Mouse (Mus musculus) cerebellum, postnatal 36 days (tissue): ENCODE data around the gene Chst7.

ENCODE experiments used
- DNase-seq, 2 experiments: peaks; one replicate each; pipeline ENCODE4 v3.0.0; 2021 to 2022; ENCODE audit warnings: mixed read lengths in 2 of 2

Gene Chst7

GRCm38 (mm10) chrX:20059381-20059971 lies at the start of gene Chst7:
Gene Chst7 (plus strand): TSS chrX:20059560.
- DNase-seq, result peak; percentile 13 to 22

- no peak for DNase-seq
Measured at GRCm38 (mm10) chrX:20012211-20012610, 47.1 kb upstream of the Chst7 start.

DNA sequence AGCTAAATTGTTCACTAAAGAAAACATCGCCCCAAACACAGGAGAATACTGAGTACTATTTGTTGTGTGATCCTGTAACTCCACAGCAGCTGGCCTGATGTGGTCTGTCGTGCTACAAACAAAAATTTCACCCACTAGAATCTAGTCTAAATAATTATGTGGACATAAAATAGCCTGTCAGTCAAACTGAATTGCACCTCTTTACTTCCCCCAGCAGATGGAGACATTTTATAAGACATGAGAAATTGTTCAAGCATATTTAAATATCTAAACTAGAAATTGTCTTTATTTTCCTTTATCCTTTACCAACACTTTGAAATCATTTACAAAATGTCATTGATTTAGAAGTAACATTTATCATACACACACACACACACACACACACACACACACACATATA lies 38.4 kb upstream of the Chst7 start:
- DNase-seq, result no peak

GRCm38 (mm10) chrX:20060096-20060768 lies 872 bp downstream of the Chst7 start:
- DNase-seq, result peak; percentile 6 to 14

DNA sequence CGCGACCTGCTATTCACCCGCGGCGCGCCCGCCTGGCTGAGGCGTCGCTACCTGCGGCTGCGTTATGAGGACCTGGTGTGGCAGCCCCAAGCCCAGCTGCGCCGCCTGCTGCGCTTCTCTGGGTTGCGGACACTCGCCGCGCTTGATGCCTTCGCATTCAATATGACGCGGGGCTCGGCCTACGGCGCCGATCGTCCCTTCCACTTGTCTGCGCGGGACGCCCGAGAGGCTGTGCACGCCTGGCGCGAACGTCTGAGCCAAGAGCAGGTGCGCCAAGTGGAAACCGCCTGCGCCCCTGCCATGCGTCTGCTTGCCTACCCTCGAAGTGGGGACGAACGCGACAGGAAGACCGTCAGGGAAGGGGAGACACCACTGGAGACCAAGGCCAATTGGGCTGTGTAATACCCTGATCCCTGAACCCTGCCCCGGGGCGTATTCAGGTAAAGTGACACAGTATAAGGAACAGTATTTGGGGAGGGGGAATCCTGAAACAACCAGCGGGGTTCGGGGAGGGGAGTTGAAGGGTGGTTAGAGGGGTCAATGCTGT lies 1.5 kb downstream of the Chst7 start:
- DNase-seq, result peak; percentile 5 to 12

- peak; percentile 9 to 15 for DNase-seq
Measured at GRCm38 (mm10) chrX:20061764-20062480, 2.6 kb downstream of the Chst7 start.

- DNase-seq, result no peak
Measured at GRCm38 (mm10) chrX:20066636-20067035, 7.3 kb downstream of the Chst7 start.

DNA sequence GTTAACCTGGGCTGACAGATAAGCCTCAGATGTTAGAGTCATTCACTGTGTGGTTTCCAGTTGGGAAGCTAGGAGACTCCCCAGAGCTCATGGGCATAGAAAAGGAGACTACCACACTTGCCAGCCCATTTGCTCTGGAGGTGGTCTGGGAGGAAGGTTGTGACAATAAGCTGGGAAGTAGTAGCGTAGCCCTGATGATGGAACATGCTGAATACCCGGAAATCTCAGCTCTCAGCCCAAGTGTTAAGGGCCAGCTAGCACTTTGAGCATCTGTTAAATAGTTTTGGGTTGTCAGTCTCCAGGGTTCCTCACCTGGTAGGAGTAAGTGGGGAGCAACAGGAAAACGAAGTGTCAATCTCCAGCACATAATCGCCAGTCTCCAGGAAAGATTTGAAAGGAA lies 10.8 kb downstream of the Chst7 start:
- no peak for DNase-seq

GRCm38 (mm10) chrX:20117717-20118116 lies 58.4 kb downstream of the Chst7 start:
- DNase-seq, result no peak

DNA sequence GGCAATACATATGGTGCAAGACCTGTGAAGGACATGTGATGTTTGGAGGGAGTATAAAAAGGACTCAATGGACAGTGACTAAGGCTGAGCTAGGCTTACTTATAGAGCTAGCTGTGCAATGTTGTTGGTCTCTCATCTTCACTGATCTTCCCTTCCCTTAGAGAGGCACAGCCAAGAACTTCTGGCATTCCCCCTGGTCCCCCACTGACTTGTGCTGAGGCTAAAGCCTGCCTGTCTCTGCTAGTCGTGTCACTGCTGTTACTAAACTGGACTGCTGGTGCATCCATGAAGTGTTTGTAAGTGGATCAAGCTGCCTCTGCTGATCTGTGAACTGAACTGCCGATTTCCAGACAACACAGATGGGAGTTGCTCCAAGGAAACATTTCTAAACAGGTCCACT lies 66.1 kb downstream of the Chst7 start:
- DNase-seq, result peak; percentile 35 to 47

DNA sequence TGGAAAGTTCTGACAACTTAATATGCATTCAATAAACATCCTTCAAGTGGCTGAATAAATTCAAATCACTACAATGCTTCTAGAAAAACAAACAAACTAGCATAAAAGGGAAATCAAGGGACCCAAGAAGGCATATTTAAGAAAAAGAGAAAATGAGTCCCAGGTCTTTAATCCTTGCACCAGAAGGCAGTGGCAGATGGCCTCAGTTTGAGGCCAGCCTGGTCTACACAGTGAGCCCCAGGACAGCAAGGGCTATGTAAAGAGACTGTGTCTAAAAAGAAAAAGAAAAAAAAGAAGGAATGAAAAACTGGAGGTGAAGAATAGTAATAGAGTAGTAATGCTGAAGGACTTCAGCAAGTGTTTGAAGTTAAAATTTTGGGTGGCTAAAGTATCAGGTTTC lies 69.6 kb downstream of the Chst7 start:
- DNase-seq, result peak; percentile 17 to 44

DNA sequence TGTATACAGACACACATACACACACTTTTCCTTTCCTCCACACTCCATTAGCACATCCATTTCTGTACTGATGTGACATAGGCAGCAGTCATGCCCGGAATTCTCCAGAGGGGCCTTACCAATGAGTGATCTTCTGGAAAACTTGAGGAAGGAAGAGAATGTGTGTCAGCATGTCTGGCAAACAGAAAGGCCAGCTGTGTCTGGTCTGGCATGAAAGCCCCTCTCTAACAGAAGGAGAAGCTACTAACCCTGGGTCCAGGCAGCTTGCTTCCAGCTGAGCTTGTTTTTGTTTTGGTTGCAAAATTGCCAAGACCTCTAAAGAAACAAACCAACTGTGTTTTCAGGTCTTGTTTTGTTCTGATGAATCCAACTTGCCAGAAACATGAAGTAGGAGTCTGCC lies 70.1 kb downstream of the Chst7 start:
- no peak for DNase-seq
